In the genomic region with DNA sequence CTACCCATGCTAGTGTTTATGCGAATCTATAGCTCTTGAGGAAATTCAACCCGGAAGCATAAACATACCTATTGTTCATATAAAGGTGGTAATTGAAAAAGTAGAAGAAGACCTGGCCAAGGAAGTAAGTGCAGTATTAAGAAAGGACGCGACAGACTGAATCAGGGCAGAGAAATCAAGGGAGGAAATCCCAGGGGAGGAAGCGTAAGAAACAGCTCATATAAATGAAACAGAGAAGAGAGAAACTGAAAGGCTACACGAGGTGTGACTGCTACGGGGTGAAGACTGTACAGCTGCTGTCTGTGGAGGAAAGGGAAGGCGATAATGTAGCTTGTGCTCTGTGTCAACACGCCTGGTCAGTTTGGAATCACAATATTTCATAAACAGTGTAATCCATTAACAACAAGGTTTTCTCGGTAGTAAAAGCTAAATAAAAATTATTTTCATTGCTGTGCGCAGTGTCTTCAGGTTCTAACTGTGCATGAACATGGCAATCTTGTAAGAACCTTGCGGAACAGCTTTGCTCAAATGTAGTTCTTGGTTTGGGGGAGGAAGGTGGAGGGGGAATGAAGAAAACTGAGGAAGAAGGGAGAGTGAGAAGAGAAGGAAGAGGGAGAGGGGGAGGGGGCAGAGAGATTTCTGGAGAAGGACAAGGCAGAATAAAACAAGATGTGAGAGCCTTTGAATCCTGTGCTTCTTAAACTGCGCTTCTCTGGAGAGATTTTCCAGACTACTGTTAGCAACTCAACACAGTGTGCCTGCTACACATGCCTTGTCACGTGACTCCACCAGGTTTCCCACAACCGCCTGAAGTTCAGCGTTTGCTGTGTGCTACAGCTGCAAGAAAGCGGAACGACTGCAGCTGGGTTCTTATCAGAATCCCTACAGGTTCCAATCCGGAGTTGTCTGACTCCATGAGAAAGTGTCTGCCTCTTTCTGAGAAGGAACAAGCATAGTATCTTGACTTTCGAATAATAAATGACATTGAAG, we compare ENCODE assay signal across 12 mouse cellular contexts. TPM values are rescaled to one million over a fixed set of nuclear protein-coding genes. Genes with fewer than 3 reads are reported as not detected.
DNase-seq lines count a peak whose midpoint lies in the region; ATAC-seq and TF ChIP-seq lines count a peak whose summit lies in the region.
"Had no signal": no experiment of that assay in that cellular context is flagged by ENCODE, and none has a peak within 500 bp of the region (broad histone marks: within the 10 kb centered on the region; RNA-seq: fewer than 3 reads in every experiment).

No protein-coding gene starts in this region.

- H3K9me3 ChIP-seq in lung, embryonic 14.5 days (ENCODE audit: low read depth, low read length) = no peaks in the 10 kb centered on the region
- no peaks in the 10 kb centered on the region for H3K9me3 ChIP-seq in midbrain, embryonic 15.5 days
- H3K9me3 ChIP-seq: midbrain, embryonic 12.5 days had no signal

- peak; percentile 43 for DNase-seq in lung, embryonic 14.5 days
- no peak for DNase-seq in lung, postnatal 25 days (ENCODE audit: low spot score)
- peak; percentile 43 for DNase-seq in liver
- peak; percentile 44 for DNase-seq in thymus, postnatal 0 days (ENCODE audit: low spot score)
- DNase-seq in kidney, adult 11 months = no peak
- DNase-seq in left cerebral cortex, postnatal 25 days (ENCODE audit: low spot score in 2 of 2) = no peak
- DNase-seq: kidney, postnatal 10 days; left cerebral cortex, postnatal 4 days; right cerebral cortex, adult 18-20 months had no signal

- intact Hi-C loops in left cerebral cortex, postnatal 25 days (cut with DNase I) = no loop called here

- TF ChIP-seq CTCF in lung, embryonic 14.5 days (IDR thresholded peaks at IDR 0.05; ENCODE audit: low read depth) = no peak

- H3K36me3 ChIP-seq in lung, embryonic 14.5 days (ENCODE audit: insufficient read depth) = peaks cover 6% of the 10 kb centered on the region; the same call in 1 of the 2 replicates
- no peaks in the 10 kb centered on the region for H3K36me3 ChIP-seq in midbrain, embryonic 15.5 days (replicated peaks)
- H3K36me3 ChIP-seq: midbrain, embryonic 12.5 days had no signal

- H3K27ac ChIP-seq in lung, embryonic 14.5 days (ENCODE audit: low read depth) = no peak overlapping the region
- H3K27ac ChIP-seq in midbrain, embryonic 15.5 days = no peak overlapping the region
- H3K27ac ChIP-seq: midbrain, embryonic 12.5 days had no signal

- no peak overlapping the region for H3K4me3 ChIP-seq in lung, embryonic 14.5 days (ENCODE audit: low read depth, low read length)
- no peak overlapping the region for H3K4me3 ChIP-seq in midbrain, embryonic 15.5 days
- H3K4me3 ChIP-seq: midbrain, embryonic 12.5 days had no signal

- 47% methylated on average over 20 of the region's 20 CpGs for WGBS in lung, embryonic 14.5 days
- 85% methylated on average over 20 of the region's 20 CpGs for WGBS in midbrain, embryonic 15.5 days

- H3K27me3 ChIP-seq in lung, embryonic 14.5 days (ENCODE audit: insufficient read depth, low read length) = no peaks in the 10 kb centered on the region
- H3K27me3 ChIP-seq in midbrain, embryonic 15.5 days (replicated peaks) = no peaks in the 10 kb centered on the region
- H3K27me3 ChIP-seq: midbrain, embryonic 12.5 days had no signal

- no peak overlapping the region for H3K9ac ChIP-seq in lung, embryonic 14.5 days
- H3K9ac ChIP-seq in midbrain, embryonic 15.5 days = no peak overlapping the region
- H3K9ac ChIP-seq: midbrain, embryonic 12.5 days had no signal

- peak overlapping the region; percentile 36; the same call in 1 of the 2 replicates for H3K4me2 ChIP-seq in lung, embryonic 14.5 days
- no peak overlapping the region for H3K4me2 ChIP-seq in midbrain, embryonic 15.5 days
- H3K4me2 ChIP-seq: midbrain, embryonic 12.5 days had no signal

- no peaks in the 10 kb centered on the region for H3K4me1 ChIP-seq in lung, embryonic 14.5 days (ENCODE audit: insufficient read depth)
- no peaks in the 10 kb centered on the region for H3K4me1 ChIP-seq in midbrain, embryonic 15.5 days
- H3K4me1 ChIP-seq: midbrain, embryonic 12.5 days had no signal

- peak; percentile 56; the same call in 1 of the 2 replicates for ATAC-seq in lung, embryonic 14.5 days (ENCODE audit: insufficient read depth)
- ATAC-seq in erythroblast, adult 5-6 weeks (replicated peaks; ENCODE audit: low FRiP score, poor library complexity, severe bottlenecking) = peak; percentile 63; the same call in 1 of the 2 replicates
- ATAC-seq in midbrain, embryonic 15.5 days (replicated peaks) = no peak

RNA-seq across cellular contexts. Expression of a gene that starts 15.8 kb away (rescaled TPM):
- polyA plus RNA-seq in lung, embryonic 14.5 days (2014; fragmentation: Nextera tagmentation; extraction: Ambion mirVana) = 22.7 and 23.7 TPM in 2 replicates
- 410 and 442 TPM in 2 replicates for total RNA-seq in erythroblast, adult 5-6 weeks (2015; ENCODE audit: low replicate concordance)
- 412 and 476 TPM in 2 replicates for total RNA-seq in erythroblast, adult 5-6 weeks (2017; ENCODE audit: low replicate concordance)
- polyA plus RNA-seq in thymus, postnatal 0 days (2015; fragmentation: Nextera tagmentation; extraction: Ambion mirVana) = 15.9 and 16.3 TPM in 2 replicates
- total RNA-seq in left cerebral cortex, postnatal 25 days (2021) = 10 to 100 TPM; 40.2 to 40.4 TPM
- 15.5 and 15.8 TPM in 2 replicates for polyA plus RNA-seq in midbrain, embryonic 15.5 days (2015; fragmentation: Nextera tagmentation; extraction: Ambion mirVana)

RNA-seq across cellular contexts. Expression of a gene that starts 33.0 kb away (rescaled TPM):
- 0.11 TPM in 1 of 2 replicates, not detected in the other for polyA plus RNA-seq in lung, embryonic 14.5 days (2014; fragmentation: Nextera tagmentation; extraction: Ambion mirVana)
- not detected in 2 replicates for total RNA-seq in erythroblast, adult 5-6 weeks (2015; ENCODE audit: low replicate concordance)
- not detected in 2 replicates for total RNA-seq in erythroblast, adult 5-6 weeks (2017; ENCODE audit: low replicate concordance)
- 0.79 and 1.7 TPM in 2 replicates for polyA plus RNA-seq in thymus, postnatal 0 days (2015; fragmentation: Nextera tagmentation; extraction: Ambion mirVana)
- total RNA-seq in left cerebral cortex, postnatal 25 days (2021) = not detected
- polyA plus RNA-seq in midbrain, embryonic 15.5 days (2015; fragmentation: Nextera tagmentation; extraction: Ambion mirVana) = 0.13 TPM in 1 of 2 replicates, not detected in the other
- total RNA-seq: left cerebral cortex, postnatal 4 days had no signal

RNA-seq across cellular contexts. Expression of a gene that starts 41.9 kb away (rescaled TPM):
- polyA plus RNA-seq in lung, embryonic 14.5 days (2014; fragmentation: Nextera tagmentation; extraction: Ambion mirVana) = 127 and 128 TPM in 2 replicates
- total RNA-seq in erythroblast, adult 5-6 weeks (2015; ENCODE audit: low replicate concordance) = 8.6 and 11.9 TPM in 2 replicates
- total RNA-seq in erythroblast, adult 5-6 weeks (2017; ENCODE audit: low replicate concordance) = 6.2 and 10.3 TPM in 2 replicates
- polyA plus RNA-seq in thymus, postnatal 0 days (2015; fragmentation: Nextera tagmentation; extraction: Ambion mirVana) = 51.0 and 58.6 TPM in 2 replicates
- 100 to 1,000 TPM in 1 of 2 experiments, 10 to 100 TPM in 1; 96.8 to 103 TPM for total RNA-seq in left cerebral cortex, postnatal 25 days (2021)
- polyA plus RNA-seq in midbrain, embryonic 15.5 days (2015; fragmentation: Nextera tagmentation; extraction: Ambion mirVana) = 124 and 130 TPM in 2 replicates

RNA-seq across cellular contexts. Expression of a gene that starts 47.3 kb away (rescaled TPM):
- not detected in 2 replicates for polyA plus RNA-seq in lung, embryonic 14.5 days (2014; fragmentation: Nextera tagmentation; extraction: Ambion mirVana)
- total RNA-seq in erythroblast, adult 5-6 weeks (2015; ENCODE audit: low replicate concordance) = not detected in 2 replicates
- not detected in 2 replicates for total RNA-seq in erythroblast, adult 5-6 weeks (2017; ENCODE audit: low replicate concordance)
- polyA plus RNA-seq in thymus, postnatal 0 days (2015; fragmentation: Nextera tagmentation; extraction: Ambion mirVana) = not detected in 2 replicates
- not detected for total RNA-seq in left cerebral cortex, postnatal 25 days (2021)
- not detected in 2 replicates for polyA plus RNA-seq in midbrain, embryonic 15.5 days (2015; fragmentation: Nextera tagmentation; extraction: Ambion mirVana)
- total RNA-seq: left cerebral cortex, postnatal 4 days had no signal
- polyA plus RNA-seq: midbrain, embryonic 12.5 days had no signal

Comparison
In these comparisons a context has a peak if more than half of its experiments do, and no peak if none do; other contexts are left out.
1. DNase-seq: peak in lung, embryonic 14.5 days (single experiment), liver (single experiment) and thymus, postnatal 0 days (single experiment); none in lung, postnatal 25 days (single experiment), kidney, adult 11 months (single experiment) and left cerebral cortex, postnatal 25 days (0 of 2).